Mouse (Mus musculus) bone marrow macrophage, adult 2 months (primary cell): ENCODE measurements around the gene Esx1.

ENCODE experiments used
- CTCF ChIP-seq: IDR thresholded peaks from 2 replicates; pipeline ENCODE4 v1.5.1; 2012; ENCODE audit warnings: low read depth, mild to moderate bottlenecking, low read length, moderate library complexity
- POLR2A ChIP-seq: IDR thresholded peaks from 2 replicates; pipeline ENCODE4 v1.6.1; 2012; ENCODE audit warnings: mild to moderate bottlenecking, low read depth, low read length, borderline replicate concordance

GRCm38 (mm10) chrX:137162700-137163099, 40.8 kb upstream of the Esx1 start:
- TF ChIP-seq POLR2A = no peak
- TF ChIP-seq CTCF = no peak
